Mouse (Mus musculus) liver, embryonic 15.5 days (tissue): Measurements from ENCODE around the gene Ankrd63. TPM values are rescaled to one million over a fixed set of nuclear protein-coding genes. Genes with fewer than 3 reads are reported as not detected.

Experiments used
- ATAC-seq: fragments of 200-750 bp; cut with Nextera tagmentation; 2 replicates; pipeline ENCODE4 v1.8.0; 2017; ENCODE audit warnings: moderate number of reproducible peaks, mild to moderate bottlenecking, moderate library complexity; ENCODE audit not compliant: insufficient read depth
- H3K27ac ChIP-seq: fragments of 300-500 bp; sonication (generic); replicated peaks from 2 replicates; pipeline ENCODE4 v1.5.1; 2015; ENCODE audit warnings: mild to moderate bottlenecking, inconsistent platforms
- H3K27me3 ChIP-seq: fragments of 300-500 bp; sonication (generic); 2 replicates; pipeline ENCODE4 v1.6.1; 2015; ENCODE audit warnings: mild to moderate bottlenecking, inconsistent platforms
- H3K36me3 ChIP-seq: fragments of 300-500 bp; sonication (generic); replicated peaks from 2 replicates; pipeline ENCODE4 v1.6.1; 2015; ENCODE audit warnings: moderate library complexity, mild to moderate bottlenecking, inconsistent platforms
- H3K4me1 ChIP-seq: fragments of 300-500 bp; sonication (generic); replicated peaks from 2 replicates; pipeline ENCODE4 v1.6.1; 2015; ENCODE audit warnings: inconsistent platforms
- H3K4me2 ChIP-seq: fragments of 300-500 bp; sonication (generic); 2 replicates; pipeline ENCODE4 v1.6.1; 2015; ENCODE audit warnings: moderate library complexity, mild to moderate bottlenecking, inconsistent platforms
- H3K4me3 ChIP-seq: fragments of 300-500 bp; sonication (generic); replicated peaks from 2 replicates; pipeline ENCODE4 v1.5.1; 2015; ENCODE audit warnings: mild to moderate bottlenecking, inconsistent platforms
- H3K9ac ChIP-seq: fragments of 300-500 bp; sonication (generic); 2 replicates; pipeline ENCODE4 v1.6.1; 2015; ENCODE audit warnings: moderate library complexity, mild to moderate bottlenecking, inconsistent platforms
- H3K9me3 ChIP-seq: fragments of 300-500 bp; sonication (generic); replicated peaks from 2 replicates; pipeline ENCODE4 v1.6.1; 2016; ENCODE audit warnings: inconsistent platforms
- WGBS: fragments of 180-500 bp; shearing (Covaris S2); methylation state at CpG from one replicate; pipeline ENCODE4 v1.1.7; 2015; ENCODE audit warnings: mixed read lengths; ENCODE audit not compliant: insufficient replicate concordance; 5-methylcytosine and 5-hydroxymethylcytosine counted together
- polyA plus RNA-seq: library from polyadenylated mRNA; unstranded; fragments of >200 nt; fragmentation: Nextera tagmentation; extraction: Ambion mirVana; gene quantifications from 2 replicates; pipeline ENCODE4 v1.2.1, GENCODE M21; 2015

The Ankrd63 gene
- polyA plus RNA-seq, 1 experiment from 2014 or later = 0.07 TPM

DNA sequence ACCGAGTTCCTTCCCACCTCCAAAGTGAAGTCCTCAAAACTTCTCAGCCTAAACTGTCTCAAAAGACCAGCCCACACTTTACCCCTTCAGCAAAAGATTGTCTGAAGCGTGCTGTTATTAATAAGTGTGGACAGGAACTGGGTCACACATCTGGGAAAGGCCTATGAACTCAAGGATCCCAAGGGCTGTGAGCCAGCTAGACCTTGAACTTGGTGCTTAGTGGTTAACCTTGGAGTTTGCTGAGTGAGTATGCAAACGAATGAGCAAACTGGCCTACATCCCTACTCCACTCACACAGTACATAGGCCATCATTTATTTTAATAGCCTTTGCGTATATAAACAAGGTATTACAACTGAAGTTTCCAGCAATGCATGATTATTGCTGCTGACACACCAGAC lies 21.7 kb upstream of the Ankrd63 start:
- H3K27ac ChIP-seq = no peak overlapping the region
- peaks cover 52% of the 10 kb centered on the region for H3K27me3 ChIP-seq
- no peak for ATAC-seq
- no peak overlapping the region for H3K4me3 ChIP-seq
- no peak overlapping the region for H3K9ac ChIP-seq
- H3K4me2 ChIP-seq = no peak overlapping the region
- peaks cover 25% of the 10 kb centered on the region for H3K4me1 ChIP-seq
- WGBS = 50% methylated on average over 4 of the region's 4 CpGs
- no peaks in the 10 kb centered on the region for H3K9me3 ChIP-seq
- no peaks in the 10 kb centered on the region for H3K36me3 ChIP-seq

DNA sequence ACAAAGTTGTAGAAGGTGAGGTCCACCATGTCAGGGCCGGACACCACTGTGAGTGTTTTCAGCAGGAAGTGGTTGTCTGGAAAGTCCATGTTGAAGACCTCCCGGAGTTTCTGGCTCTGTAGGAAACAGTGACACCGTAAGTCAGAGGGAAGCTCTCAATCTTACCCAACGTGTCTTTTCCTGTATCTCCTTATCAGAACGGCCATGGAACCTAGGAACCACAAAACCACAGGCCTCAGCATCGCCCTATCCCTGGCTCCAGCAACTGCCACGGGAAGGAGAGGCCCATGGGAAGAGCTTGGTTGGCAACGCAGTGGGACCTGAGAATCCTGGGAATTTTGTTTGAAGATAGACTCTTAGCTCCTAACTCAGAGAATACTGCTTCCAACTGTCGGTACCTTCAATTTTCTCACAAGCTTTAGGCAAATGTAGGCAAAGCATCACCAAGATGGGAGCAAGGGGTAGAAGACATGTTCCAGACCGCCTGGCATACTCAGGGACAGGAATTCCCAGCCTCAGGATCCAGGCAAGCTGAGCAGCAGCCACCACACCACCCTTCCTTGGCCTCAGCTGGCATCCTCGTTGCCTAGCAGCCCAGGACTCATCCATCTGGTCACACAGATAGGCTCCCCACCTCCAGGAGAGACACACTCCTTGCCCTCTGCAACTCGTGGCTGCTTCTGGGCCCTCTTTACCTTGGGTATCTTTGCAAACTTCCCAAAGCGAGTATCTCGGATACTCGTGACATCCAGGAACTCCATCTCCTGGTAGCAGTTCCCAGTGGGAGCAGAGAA lies 20.1 kb upstream of the Ankrd63 start:
- H3K4me2 ChIP-seq = 0 out of 2 replicates have a peak overlapping the region, but pooled peaks have one; percentile 3
- H3K4me1 ChIP-seq = peaks cover 15% of the 10 kb centered on the region
- no peaks in the 10 kb centered on the region for H3K9me3 ChIP-seq
- 24% methylated on average over 15 of the region's 15 CpGs for WGBS
- no peak overlapping the region for H3K4me3 ChIP-seq
- H3K27ac ChIP-seq = no peak overlapping the region
- ATAC-seq = no peak
- H3K27me3 ChIP-seq = peaks cover 40% of the 10 kb centered on the region; the same call in 1 of the 2 replicates
- H3K36me3 ChIP-seq = no peaks in the 10 kb centered on the region
- no peak overlapping the region for H3K9ac ChIP-seq

DNA sequence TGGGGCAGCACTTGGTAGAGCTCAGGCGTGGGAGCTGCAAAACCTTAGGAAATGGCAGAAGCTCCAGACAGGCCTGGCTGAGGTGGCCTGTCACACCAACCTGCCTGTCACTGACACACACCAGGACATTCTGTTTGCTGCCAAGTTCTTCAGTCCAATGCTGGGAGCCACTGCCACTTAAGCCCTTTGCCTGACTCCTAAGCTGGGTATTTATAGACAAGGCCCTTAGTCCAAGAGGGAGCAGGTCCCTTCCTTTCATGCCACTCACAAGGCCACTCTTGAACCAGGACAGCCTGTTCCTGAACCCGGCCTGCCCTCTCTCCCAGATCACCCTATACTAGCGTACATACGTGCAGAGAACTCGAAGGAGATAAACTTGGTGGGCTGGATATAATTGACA lies 12.9 kb upstream of the Ankrd63 start:
- 60% methylated on average over 5 of the region's 5 CpGs for WGBS
- no peak for ATAC-seq
- H3K9ac ChIP-seq = no peak overlapping the region

DNA sequence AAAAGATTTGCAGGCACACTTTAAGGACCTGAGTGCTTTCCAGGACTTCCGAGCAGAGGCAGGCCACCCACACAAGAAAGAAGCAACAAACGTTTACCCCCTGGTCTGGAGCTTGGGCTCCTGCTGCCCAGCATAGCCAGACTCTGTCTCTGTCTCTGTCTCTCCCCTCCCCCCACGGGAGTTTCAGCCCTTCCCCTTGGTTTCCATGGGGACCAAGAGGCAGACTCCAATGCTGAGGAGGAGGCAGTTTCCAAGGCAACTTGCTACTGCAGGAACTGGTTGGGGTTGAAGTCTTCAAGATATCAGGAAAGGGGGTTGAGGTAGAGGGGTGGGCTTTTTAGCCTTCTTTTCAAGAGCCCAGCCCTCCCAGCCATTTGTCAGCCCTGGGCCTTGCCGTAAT lies 10.5 kb upstream of the Ankrd63 start:
- ATAC-seq = no peak
- H3K4me1 ChIP-seq = peaks cover 21% of the 10 kb centered on the region
- H3K4me2 ChIP-seq = no peak overlapping the region
- H3K36me3 ChIP-seq = no peaks in the 10 kb centered on the region
- no peak overlapping the region for H3K27ac ChIP-seq
- peaks cover 46% of the 10 kb centered on the region for H3K27me3 ChIP-seq
- no peak overlapping the region for H3K9ac ChIP-seq
- H3K4me3 ChIP-seq = no peak overlapping the region
- 50% methylated on average over 4 of the region's 4 CpGs for WGBS
- H3K9me3 ChIP-seq = no peaks in the 10 kb centered on the region

More for the DNA sequence above, 12.9 kb upstream of the Ankrd63 start:
- H3K27ac ChIP-seq = no peak overlapping the region
- no peak overlapping the region for H3K4me2 ChIP-seq
- 0 out of 2 replicates have a peak, but pooled peaks cover under 1% of the 10 kb centered on the region for H3K4me1 ChIP-seq
- H3K9me3 ChIP-seq = no peaks in the 10 kb centered on the region
- peaks cover 21% of the 10 kb centered on the region for H3K27me3 ChIP-seq
- H3K36me3 ChIP-seq = no peaks in the 10 kb centered on the region
- no peak overlapping the region for H3K4me3 ChIP-seq

DNA sequence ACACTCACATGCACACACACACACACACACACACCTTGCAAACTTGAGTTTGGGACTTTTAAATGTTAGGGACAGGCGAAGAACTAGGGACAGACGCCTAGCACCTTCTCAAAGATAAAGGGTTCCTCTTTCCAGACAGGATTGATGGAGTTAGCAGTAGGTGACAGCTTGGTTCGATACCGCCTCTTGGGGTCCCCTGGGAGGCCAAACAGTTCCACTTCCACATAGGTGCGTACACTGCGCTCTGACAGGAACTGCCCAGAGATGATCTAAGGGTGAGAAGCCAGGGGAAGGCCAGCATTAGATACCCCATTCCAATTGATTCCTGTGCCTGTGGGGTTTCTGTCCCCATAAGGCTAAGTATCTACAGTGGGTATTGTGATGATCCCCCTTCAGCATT lies 9.9 kb upstream of the Ankrd63 start:
- Histone ChIP-seq H3K4me1 (peaks cover 23% of the 10 kb centered on the region), H3K36me3 (no peaks in the 10 kb centered on the region), H3K4me3 (no peak overlapping the region), H3K27ac (no peak overlapping the region), H3K9ac (no peak overlapping the region), H3K4me2 (no peak overlapping the region), H3K9me3 (no peaks in the 10 kb centered on the region), H3K27me3 (peaks cover 52% of the 10 kb centered on the region)
- ATAC-seq = no peak
- 66% methylated on average over 6 of the region's 6 CpGs for WGBS

DNA sequence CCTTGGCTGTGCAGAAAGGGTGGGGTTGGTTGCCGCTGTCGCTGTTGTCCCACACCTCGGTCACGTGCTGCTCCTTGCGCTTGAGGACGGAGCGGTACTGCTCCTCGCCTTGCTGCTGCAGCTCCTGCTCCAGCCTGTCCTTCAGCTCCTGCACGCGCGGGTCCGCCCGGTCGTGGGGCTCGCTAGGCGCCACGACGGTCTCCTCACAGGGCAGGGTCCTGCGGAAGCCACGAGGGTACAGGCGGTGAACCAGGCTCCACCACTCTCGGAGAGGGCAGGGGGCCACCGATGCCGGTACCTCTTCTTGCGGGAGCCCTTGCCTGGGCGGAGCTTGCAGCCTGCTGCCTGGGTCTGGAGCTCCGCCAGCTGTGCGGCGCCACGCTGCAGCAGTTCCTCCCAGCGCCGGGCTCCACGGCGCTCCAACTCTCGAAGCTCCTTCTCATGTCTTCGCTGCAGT lies 7.3 kb upstream of the Ankrd63 start:
- Histone ChIP-seq H3K4me1 (peaks cover 23% of the 10 kb centered on the region), H3K27ac (no peak overlapping the region), H3K4me2 (peak overlapping the region; percentile 56), H3K36me3 (no peaks in the 10 kb centered on the region), H3K9ac (no peak overlapping the region), H3K9me3 (no peaks in the 10 kb centered on the region), H3K27me3 (peaks cover 77% of the 10 kb centered on the region), H3K4me3 (0 out of 2 replicates have a peak overlapping the region, but pooled peaks have one; percentile 12)
- no peak for ATAC-seq
- 27% methylated on average over 36 of the region's 36 CpGs for WGBS

DNA sequence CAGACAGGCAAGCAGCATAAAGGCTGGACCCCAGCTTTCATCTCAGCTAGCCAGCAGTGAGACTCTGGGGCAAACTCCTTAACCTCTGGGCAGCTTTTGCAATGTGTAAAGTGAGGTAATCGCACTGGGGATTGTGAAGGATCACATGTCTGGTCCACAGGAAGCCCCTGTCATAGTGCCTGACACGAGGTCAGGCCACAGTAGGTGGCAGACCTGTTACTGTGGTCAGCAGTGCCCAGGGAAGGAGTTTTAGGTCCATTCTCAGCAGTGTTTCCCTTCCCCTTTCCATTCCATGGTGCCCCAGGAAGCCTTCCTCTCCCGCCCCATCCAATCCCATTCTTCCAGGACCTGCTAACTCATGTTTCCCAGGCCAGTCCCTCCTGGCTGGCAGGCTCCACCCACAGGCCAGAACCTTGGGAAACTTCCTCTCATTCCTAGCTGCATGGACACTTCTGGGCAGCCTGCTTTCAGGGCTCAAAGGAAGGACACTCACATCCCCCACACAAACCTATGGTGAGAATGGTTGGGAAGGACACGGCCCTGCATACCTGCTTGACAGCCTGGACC lies 6.0 kb upstream of the Ankrd63 start:
- ATAC-seq = no peak
- peaks cover 91% of the 10 kb centered on the region for H3K27me3 ChIP-seq
- no peak overlapping the region for H3K27ac ChIP-seq
- H3K36me3 ChIP-seq = no peaks in the 10 kb centered on the region
- H3K4me2 ChIP-seq = no peak overlapping the region
- no peak overlapping the region for H3K9ac ChIP-seq
- 38% methylated on average over 4 of the region's 4 CpGs for WGBS
- no peak overlapping the region for H3K4me3 ChIP-seq
- H3K4me1 ChIP-seq = peaks cover 23% of the 10 kb centered on the region
- H3K9me3 ChIP-seq = no peaks in the 10 kb centered on the region

DNA sequence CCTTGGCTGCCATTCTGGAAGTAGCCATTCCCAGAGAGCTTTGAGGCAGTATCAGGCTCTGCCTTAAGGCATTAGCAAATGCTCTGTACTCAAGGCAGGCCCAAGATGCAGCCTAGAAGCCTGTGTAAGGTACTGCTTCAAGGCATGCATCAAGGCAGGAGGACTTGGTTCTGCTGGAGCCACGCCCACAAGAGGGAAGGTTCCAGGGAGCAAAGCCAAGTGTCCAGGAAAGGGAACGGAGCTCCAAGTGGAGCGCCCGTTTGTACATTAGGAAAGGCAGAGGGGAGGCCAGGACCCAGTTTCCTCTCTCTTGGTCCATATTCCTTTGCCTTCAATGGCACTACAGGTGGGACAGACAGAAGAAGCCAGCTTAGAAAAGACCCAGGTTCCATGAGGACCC lies 4.7 kb upstream of the Ankrd63 start:
- Histone ChIP-seq H3K4me1 (peaks cover 33% of the 10 kb centered on the region), H3K36me3 (no peaks in the 10 kb centered on the region), H3K9ac (no peak overlapping the region), H3K4me3 (no peak overlapping the region), H3K9me3 (no peaks in the 10 kb centered on the region), H3K27me3 (peaks cover 100% of the 10 kb centered on the region), H3K4me2 (no peak overlapping the region), H3K27ac (no peak overlapping the region)
- ATAC-seq = no peak
- whole genome bisulfite sequencing = 68% methylated on average over 4 of the region's 4 CpGs

DNA sequence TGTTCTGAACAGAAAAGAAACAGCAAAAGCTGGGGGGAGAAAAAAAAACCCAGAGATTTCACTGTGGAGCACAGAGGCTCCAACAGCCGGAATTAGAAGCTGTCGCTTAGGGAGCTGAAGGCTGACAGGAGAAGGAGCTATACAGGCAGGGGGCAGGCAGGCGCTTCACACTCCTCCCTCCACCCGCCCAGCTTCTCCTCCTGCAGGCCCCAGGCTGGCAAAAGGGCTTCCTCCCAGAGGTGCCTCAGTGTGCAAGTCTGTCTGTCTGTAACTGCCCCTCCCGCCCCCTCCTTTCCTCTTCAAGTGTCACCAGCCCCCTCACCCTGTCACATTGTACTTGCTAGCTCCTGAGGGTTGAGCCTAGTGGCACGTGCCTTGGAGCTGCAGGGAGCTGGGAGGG lies 2.7 kb upstream of the Ankrd63 start:
- WGBS = 3% methylated on average over 6 of the region's 6 CpGs
- no peak for ATAC-seq
- H3K4me1 ChIP-seq = peaks cover 46% of the 10 kb centered on the region
- H3K4me3 ChIP-seq = no peak overlapping the region
- H3K4me2 ChIP-seq = no peak overlapping the region
- H3K36me3 ChIP-seq = no peaks in the 10 kb centered on the region
- H3K27ac ChIP-seq = no peak overlapping the region
- peaks cover 100% of the 10 kb centered on the region for H3K27me3 ChIP-seq
- H3K9me3 ChIP-seq = no peaks in the 10 kb centered on the region
- no peak overlapping the region for H3K9ac ChIP-seq

DNA sequence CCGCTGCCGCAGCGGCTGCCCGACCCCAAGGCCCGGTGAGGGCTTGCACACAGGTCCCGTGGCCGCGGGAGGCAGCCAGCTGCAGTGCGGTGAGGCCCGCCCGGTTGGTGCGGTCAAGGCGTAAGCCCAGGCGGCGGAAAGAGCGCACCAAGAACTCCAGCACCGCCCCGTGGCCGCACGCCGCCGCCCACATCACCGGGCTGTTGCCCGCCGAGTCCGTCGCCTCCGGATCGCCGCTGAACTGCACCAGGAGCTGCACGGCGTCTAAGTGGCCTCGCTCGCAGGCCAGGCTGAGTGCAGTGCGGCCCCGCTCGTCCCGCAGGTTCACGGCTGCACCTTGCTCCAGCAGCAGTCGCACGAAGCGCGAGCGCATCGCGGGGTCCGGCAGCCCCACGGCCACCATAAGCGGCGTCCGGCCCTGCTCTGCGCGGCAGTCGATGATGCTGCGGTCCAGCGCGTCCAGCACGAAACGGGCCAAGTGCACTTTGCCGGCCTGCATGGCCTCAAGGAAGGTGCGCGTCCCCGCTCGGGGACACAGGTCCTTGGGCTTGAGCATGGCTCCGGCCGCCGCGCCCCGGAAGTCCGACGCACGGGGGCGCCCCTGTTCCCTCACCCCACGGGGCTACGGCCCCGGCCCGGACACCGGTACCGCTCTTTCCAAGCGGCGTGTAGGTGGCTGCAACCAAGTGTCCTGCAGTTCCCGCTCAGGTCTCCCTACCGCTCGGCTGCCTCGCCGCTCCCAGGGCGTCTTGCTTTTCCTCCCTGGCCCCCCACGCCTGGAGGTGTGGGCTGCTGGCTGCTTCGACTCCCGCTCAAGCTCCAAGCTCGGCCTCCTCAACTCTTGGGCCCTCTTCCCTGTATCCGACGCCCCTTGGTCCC lies 641 bp downstream of the Ankrd63 start:
- Histone ChIP-seq H3K9me3 (no peaks in the 10 kb centered on the region), H3K36me3 (no peaks in the 10 kb centered on the region), H3K4me2 (peak overlapping the region; percentile 65), H3K9ac (no peak overlapping the region), H3K27me3 (peaks cover 96% of the 10 kb centered on the region), H3K27ac (no peak overlapping the region), H3K4me3 (peak overlapping the region; percentile 50), H3K4me1 (peaks cover 39% of the 10 kb centered on the region)
- WGBS = under 1% methylated on average over 93 of the region's 93 CpGs
- 0 out of 2 replicates have a peak, but pooled peaks have one; percentile 12 for ATAC-seq
